Mouse (Mus musculus): ENCODE measurements around the gene Prkn. TPM values are rescaled to one million over a fixed set of nuclear protein-coding genes. Genes with fewer than 3 reads are reported as not detected.
A peak's percentile ranks its signal among the peaks of the same experiment; 100 is the strongest.
"Not testable (repeated sequence)": the region's sequence is repeated elsewhere in the genome, so short reads cannot be mapped to it uniquely, and the experiment has no call there.

The Prkn gene
- polyA plus RNA-seq, 1 experiment = not detected

DNA sequence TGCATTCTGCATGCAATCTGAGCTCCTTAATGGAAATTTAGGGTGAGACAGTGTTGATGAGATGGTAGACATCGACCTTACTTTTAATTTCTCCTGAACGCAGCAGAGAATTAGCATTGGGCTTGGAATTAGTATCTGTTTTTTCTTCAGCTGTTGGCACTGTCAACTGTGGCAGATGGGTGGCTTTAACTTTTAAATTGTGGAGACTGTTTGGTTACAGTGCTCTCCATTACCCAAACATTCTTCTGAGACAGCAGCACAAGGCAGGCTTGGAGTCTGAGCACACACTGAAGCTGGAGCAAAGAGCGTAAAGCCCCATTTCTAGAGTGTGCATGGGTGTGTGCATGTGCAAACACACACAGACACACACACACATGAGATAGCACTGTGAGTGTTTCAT is 322.6 kb downstream of the Prkn start:
- H3K4me3 ChIP-seq (ENCODE audit: insufficient read depth, poor library complexity, severe bottlenecking) = no peak overlapping the region
- no peaks in the 10 kb centered on the region for H3K79me3 ChIP-seq (ENCODE audit: low read depth)
- H3ac ChIP-seq (ENCODE audit: control insufficient read depth, insufficient read length, low read depth) = no peak overlapping the region
- TF ChIP-seq CEBPB (IDR thresholded peaks at IDR 0.05; ENCODE audit: low read depth) = no peak
- no peak for TF ChIP-seq MAX (IDR thresholded peaks at IDR 0.05)
- no peaks in the 10 kb centered on the region for H3K27me3 ChIP-seq (ENCODE audit: control insufficient read depth, insufficient read depth, insufficient read length)
- no peaks in the 10 kb centered on the region for H3K79me2 ChIP-seq (ENCODE audit: control insufficient read depth, insufficient read depth)
- H3K36me3 ChIP-seq (ENCODE audit: control insufficient read depth, insufficient read depth) = no peaks in the 10 kb centered on the region

DNA sequence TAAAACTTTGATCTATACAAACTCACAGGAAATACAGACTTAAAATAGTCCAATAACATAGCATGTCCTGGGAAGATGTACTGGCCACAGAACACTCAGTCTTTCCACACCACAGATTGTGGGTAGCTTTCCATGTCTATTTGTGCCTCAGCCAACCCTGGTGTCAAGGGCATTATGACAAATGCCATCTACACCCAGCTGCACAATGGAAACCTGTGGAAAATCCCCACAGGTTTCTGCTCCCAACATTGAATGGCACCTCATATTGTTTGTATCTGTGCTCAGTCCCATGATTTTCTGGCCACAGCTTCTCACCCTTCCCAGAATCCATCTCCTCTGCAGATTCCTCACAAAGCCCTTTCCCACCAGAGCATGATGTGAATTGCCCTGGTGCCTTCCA is 347.2 kb downstream of the Prkn start:
- no peaks in the 10 kb centered on the region for H3K79me3 ChIP-seq (ENCODE audit: low read depth)
- no peaks in the 10 kb centered on the region for H3K27me3 ChIP-seq (ENCODE audit: control insufficient read depth, insufficient read depth, insufficient read length)
- TF ChIP-seq MAX (IDR thresholded peaks at IDR 0.05) = no peak
- no peak for TF ChIP-seq MYOD1 (IDR thresholded peaks at IDR 0.05; ENCODE audit: control insufficient read depth, insufficient read length, low read depth)
- no peak overlapping the region for H3ac ChIP-seq (ENCODE audit: control insufficient read depth, insufficient read length, low read depth)
- no peak overlapping the region for H3K4me3 ChIP-seq (ENCODE audit: insufficient read depth, poor library complexity, severe bottlenecking)
- H3K79me2 ChIP-seq (ENCODE audit: control insufficient read depth, insufficient read depth) = no peaks in the 10 kb centered on the region
- H3K36me3 ChIP-seq (ENCODE audit: control insufficient read depth, insufficient read depth) = no peaks in the 10 kb centered on the region

DNA sequence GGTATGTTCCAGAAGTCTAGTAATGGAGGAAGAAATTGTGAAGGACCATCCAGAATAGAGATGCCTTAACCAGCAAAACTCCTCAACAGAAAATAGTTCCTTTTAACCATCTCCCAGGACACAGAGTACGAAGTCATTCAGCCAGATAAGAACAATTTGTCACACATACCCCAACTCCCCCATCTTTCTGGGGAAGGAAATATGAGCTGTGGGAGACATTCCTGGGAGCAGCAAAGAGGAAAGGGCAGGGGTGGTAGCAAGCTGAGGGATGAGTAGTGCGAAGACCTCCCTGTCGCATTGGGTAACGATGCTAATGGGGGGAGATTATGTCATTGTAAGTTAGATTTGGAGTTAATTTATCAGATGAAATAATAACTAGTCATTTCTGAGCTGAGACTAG is 348.3 kb downstream of the Prkn start:
- TF ChIP-seq USF1 (IDR thresholded peaks at IDR 0.05; ENCODE audit: low read depth) = no peak
- no peak for TF ChIP-seq CEBPB (IDR thresholded peaks at IDR 0.05; ENCODE audit: low read depth)
- no peak for TF ChIP-seq CTCF (IDR thresholded peaks at IDR 0.05; ENCODE audit: control insufficient read depth, insufficient read depth, insufficient read length)
- no peak for TF ChIP-seq MYOG (IDR thresholded peaks at IDR 0.05; ENCODE audit: control insufficient read depth, extremely low read depth, insufficient read length)
- TF ChIP-seq MAX (IDR thresholded peaks at IDR 0.05) = no peak
- no peak for TF ChIP-seq MYOD1 (IDR thresholded peaks at IDR 0.05; ENCODE audit: control insufficient read depth, insufficient read length, low read depth)
- no peak for TF ChIP-seq FOSL1 (IDR thresholded peaks at IDR 0.05; ENCODE audit: insufficient read depth, low read length, poor library complexity, severe bottlenecking)
- no peaks in the 10 kb centered on the region for H3K27me3 ChIP-seq (ENCODE audit: control insufficient read depth, insufficient read depth, insufficient read length)
- H3K79me3 ChIP-seq (ENCODE audit: low read depth) = no peaks in the 10 kb centered on the region
- H3ac ChIP-seq (ENCODE audit: control insufficient read depth, insufficient read length, low read depth) = no peak overlapping the region
- H3K4me3 ChIP-seq (ENCODE audit: insufficient read depth, poor library complexity, severe bottlenecking) = no peak overlapping the region
- H3K79me2 ChIP-seq (ENCODE audit: control insufficient read depth, insufficient read depth) = no peaks in the 10 kb centered on the region
- no peaks in the 10 kb centered on the region for H3K36me3 ChIP-seq (ENCODE audit: control insufficient read depth, insufficient read depth)

DNA sequence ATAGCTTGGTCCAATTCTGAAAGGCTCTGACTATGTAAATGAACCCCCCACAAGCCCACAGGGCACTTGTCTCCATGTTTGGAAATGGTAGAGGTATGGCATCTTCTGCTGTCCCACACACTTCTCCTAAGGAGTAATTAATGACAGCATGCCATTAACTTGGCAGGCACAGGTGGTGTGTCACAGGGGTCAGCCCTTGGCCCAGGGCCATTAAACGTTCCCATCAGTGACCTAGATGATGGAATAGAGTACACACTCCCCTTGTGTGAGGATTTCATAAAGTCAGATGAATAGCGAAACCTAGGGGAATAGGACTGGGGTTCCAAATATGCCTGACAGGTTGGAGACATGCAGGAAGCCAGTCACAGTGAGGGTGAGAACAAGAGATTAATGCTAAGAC is 350.1 kb downstream of the Prkn start:
- H3K79me2 ChIP-seq (ENCODE audit: control insufficient read depth, insufficient read depth) = no peaks in the 10 kb centered on the region
- no peaks in the 10 kb centered on the region for H3K36me3 ChIP-seq (ENCODE audit: control insufficient read depth, insufficient read depth)
- H3K79me3 ChIP-seq (ENCODE audit: low read depth) = no peaks in the 10 kb centered on the region
- no peak overlapping the region for H3K4me3 ChIP-seq (ENCODE audit: insufficient read depth, poor library complexity, severe bottlenecking)
- H3ac ChIP-seq (ENCODE audit: control insufficient read depth, insufficient read length, low read depth) = no peak overlapping the region
- no peaks in the 10 kb centered on the region for H3K27me3 ChIP-seq (ENCODE audit: control insufficient read depth, insufficient read depth, insufficient read length)
- no peak for TF ChIP-seq USF1 (IDR thresholded peaks at IDR 0.05; ENCODE audit: low read depth)
- TF ChIP-seq MAX (IDR thresholded peaks at IDR 0.05) = no peak
- no peak for TF ChIP-seq MYOD1 (IDR thresholded peaks at IDR 0.05; ENCODE audit: control insufficient read depth, insufficient read length, low read depth)
- TF ChIP-seq MYOG (IDR thresholded peaks at IDR 0.05; ENCODE audit: control insufficient read depth, extremely low read depth, insufficient read length) = no peak
- TF ChIP-seq CEBPB (IDR thresholded peaks at IDR 0.05; ENCODE audit: low read depth) = no peak
- TF ChIP-seq CTCF (IDR thresholded peaks at IDR 0.05; ENCODE audit: control insufficient read depth, insufficient read depth, insufficient read length) = no peak
- no peak for TF ChIP-seq FOSL1 (IDR thresholded peaks at IDR 0.05; ENCODE audit: insufficient read depth, low read length, poor library complexity, severe bottlenecking)

DNA sequence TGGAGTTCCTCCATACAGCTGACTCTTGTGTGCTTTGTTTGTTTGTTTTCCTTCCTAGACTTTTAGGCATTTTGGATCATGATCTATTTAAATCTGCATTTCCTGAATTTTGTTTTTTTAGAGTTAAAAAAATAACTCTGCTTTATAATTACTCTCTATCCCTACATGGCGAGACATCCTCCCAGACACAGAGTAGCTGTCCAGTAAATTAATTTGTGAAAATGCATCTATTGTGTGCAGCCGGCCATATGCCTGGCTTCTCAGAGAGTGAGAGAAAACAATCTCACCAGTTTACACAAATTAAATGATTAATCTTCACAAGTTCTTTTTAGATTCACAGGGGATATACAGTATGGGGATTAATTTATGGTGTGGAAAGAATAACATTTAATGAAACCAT is 357.9 kb downstream of the Prkn start:
- Histone ChIP-seq H3K4me3 (ENCODE audit: insufficient read depth, poor library complexity, severe bottlenecking) (no peak overlapping the region), H3K79me3 (ENCODE audit: low read depth) (no peaks in the 10 kb centered on the region), H3K36me3 (ENCODE audit: control insufficient read depth, insufficient read depth) (no peaks in the 10 kb centered on the region), H3K27me3 (ENCODE audit: control insufficient read depth, insufficient read depth, insufficient read length) (no peaks in the 10 kb centered on the region), H3K79me2 (ENCODE audit: control insufficient read depth, insufficient read depth) (no peaks in the 10 kb centered on the region), H3ac (ENCODE audit: control insufficient read depth, insufficient read length, low read depth) (no peak overlapping the region)
- TF ChIP-seq MYOG (IDR thresholded peaks at IDR 0.05; ENCODE audit: control insufficient read depth, extremely low read depth, insufficient read length) (no peak), MYOD1 (IDR thresholded peaks at IDR 0.05; ENCODE audit: control insufficient read depth, insufficient read length, low read depth) (no peak), USF1 (IDR thresholded peaks at IDR 0.05; ENCODE audit: low read depth) (no peak), FOSL1 (IDR thresholded peaks at IDR 0.05; ENCODE audit: insufficient read depth, low read length, poor library complexity, severe bottlenecking) (no peak), CTCF (IDR thresholded peaks at IDR 0.05; ENCODE audit: control insufficient read depth, insufficient read depth, insufficient read length) (no peak), MAX (IDR thresholded peaks at IDR 0.05) (no peak), CEBPB (IDR thresholded peaks at IDR 0.05; ENCODE audit: low read depth) (no peak)

DNA sequence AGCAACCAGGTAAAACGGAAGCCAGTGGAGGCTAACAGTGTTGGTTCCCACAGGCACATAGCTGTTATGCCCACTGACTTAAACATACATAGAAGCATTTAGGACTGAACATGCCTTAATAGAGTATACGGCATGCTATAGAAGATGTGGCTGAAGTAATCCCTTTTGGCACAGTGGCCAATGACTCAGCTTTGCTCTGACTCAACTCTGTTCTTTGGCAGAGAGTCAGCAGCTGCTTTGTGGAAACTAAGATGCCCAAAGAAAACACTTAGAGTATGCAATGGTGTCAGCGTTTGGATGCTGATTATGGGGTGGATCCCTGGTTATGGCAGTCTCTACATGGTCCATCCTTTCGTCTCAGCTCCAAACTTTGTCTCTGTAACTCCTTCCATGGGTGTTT is 368.9 kb downstream of the Prkn start:
- H3K79me2 ChIP-seq (ENCODE audit: control insufficient read depth, insufficient read depth); H3K4me3 ChIP-seq (ENCODE audit: insufficient read depth, poor library complexity, severe bottlenecking); H3ac ChIP-seq (ENCODE audit: control insufficient read depth, insufficient read length, low read depth); H3K36me3 ChIP-seq (ENCODE audit: control insufficient read depth, insufficient read depth); H3K79me3 ChIP-seq (ENCODE audit: low read depth); H3K27me3 ChIP-seq (ENCODE audit: control insufficient read depth, insufficient read depth, insufficient read length): not testable (repeated sequence)
- TF ChIP-seq FOSL1 (IDR thresholded peaks at IDR 0.05; ENCODE audit: insufficient read depth, low read length, poor library complexity, severe bottlenecking) = peak; percentile 20
